Mouse (Mus musculus) lung, embryonic 16.5 days (tissue): ENCODE results near the gene Arid3a. TPM values are rescaled to one million over a fixed set of nuclear protein-coding genes. Genes with fewer than 3 reads are reported as not detected.

Experiments used
- ATAC-seq: fragments of 200-750 bp; cut with Nextera tagmentation; 2 replicates; pipeline ENCODE4 v1.8.0; 2017; ENCODE audit warnings: low read depth, mild to moderate bottlenecking, moderate library complexity
- H3K27ac ChIP-seq: fragments of 300-500 bp; sonication (generic); 2 replicates; pipeline ENCODE4 v1.5.1; 2014; ENCODE audit warnings: mild to moderate bottlenecking, control low read depth, low read length
- H3K27me3 ChIP-seq: fragments of 300-500 bp; sonication (generic); 2 replicates; pipeline ENCODE4 v1.6.1; 2014; ENCODE audit warnings: low read depth, low read length, mixed read lengths; ENCODE audit not compliant: control insufficient read depth, insufficient read depth
- H3K36me3 ChIP-seq: fragments of 300-500 bp; sonication (generic); 2 replicates; pipeline ENCODE4 v1.6.1; 2014; ENCODE audit warnings: low read length; ENCODE audit not compliant: control insufficient read depth, insufficient read depth
- H3K4me1 ChIP-seq: fragments of 300-500 bp; sonication (generic); replicated peaks from 2 replicates; pipeline ENCODE4 v1.6.1; 2014; ENCODE audit warnings: low read length, mixed read lengths; ENCODE audit not compliant: control insufficient read depth, insufficient read depth
- H3K4me2 ChIP-seq: fragments of 300-500 bp; sonication (generic); 2 replicates; pipeline ENCODE4 v1.6.1; 2014; ENCODE audit warnings: low read depth, low read length, control low read depth
- H3K4me3 ChIP-seq: fragments of 300-500 bp; sonication (generic); 2 replicates; pipeline ENCODE4 v1.5.1; 2014; ENCODE audit warnings: mild to moderate bottlenecking, low read length, control low read depth
- H3K9ac ChIP-seq: fragments of 300-500 bp; sonication (generic); 2 replicates; pipeline ENCODE4 v1.6.1; 2014; ENCODE audit warnings: low read length, control low read depth
- H3K9me3 ChIP-seq: fragments of 300-500 bp; sonication (generic); 2 replicates; pipeline ENCODE4 v1.6.1; 2016; ENCODE audit warnings: low read length; ENCODE audit not compliant: control insufficient read depth
- WGBS: fragments of 180-500 bp; shearing (Covaris S2); extraction: QIAGEN DNeasy Blood & Tissue Kit; methylation state at CpG from one replicate; pipeline ENCODE4 v1.1.7; 2014; 5-methylcytosine and 5-hydroxymethylcytosine counted together
- polyA plus RNA-seq: library from polyadenylated mRNA; unstranded; fragments of >200 nt; fragmentation: Nextera tagmentation; extraction: Ambion mirVana; gene quantifications from 2 replicates; pipeline ENCODE4 v1.2.1, GENCODE M21; 2015

The Arid3a gene
- polyA plus RNA-seq, 1 experiment from 2014 or later = 4.8 TPM

- Histone ChIP-seq H3K27ac (no peak overlapping the region), H3K9ac (no peak overlapping the region), H3K27me3 (peaks cover 30% of the 10 kb centered on the region), H3K36me3 (no peaks in the 10 kb centered on the region), H3K4me2 (peak overlapping the region; percentile 95), H3K4me3 (no peak overlapping the region), H3K9me3 (no peaks in the 10 kb centered on the region), H3K4me1 (peaks cover 33% of the 10 kb centered on the region)
- WGBS = 8% methylated on average over 29 of the region's 29 CpGs
- ATAC-seq = no peak
Measured at GRCm38 (mm10) chr10:79924998-79925784, 1.7 kb upstream of the Arid3a start.

DNA sequence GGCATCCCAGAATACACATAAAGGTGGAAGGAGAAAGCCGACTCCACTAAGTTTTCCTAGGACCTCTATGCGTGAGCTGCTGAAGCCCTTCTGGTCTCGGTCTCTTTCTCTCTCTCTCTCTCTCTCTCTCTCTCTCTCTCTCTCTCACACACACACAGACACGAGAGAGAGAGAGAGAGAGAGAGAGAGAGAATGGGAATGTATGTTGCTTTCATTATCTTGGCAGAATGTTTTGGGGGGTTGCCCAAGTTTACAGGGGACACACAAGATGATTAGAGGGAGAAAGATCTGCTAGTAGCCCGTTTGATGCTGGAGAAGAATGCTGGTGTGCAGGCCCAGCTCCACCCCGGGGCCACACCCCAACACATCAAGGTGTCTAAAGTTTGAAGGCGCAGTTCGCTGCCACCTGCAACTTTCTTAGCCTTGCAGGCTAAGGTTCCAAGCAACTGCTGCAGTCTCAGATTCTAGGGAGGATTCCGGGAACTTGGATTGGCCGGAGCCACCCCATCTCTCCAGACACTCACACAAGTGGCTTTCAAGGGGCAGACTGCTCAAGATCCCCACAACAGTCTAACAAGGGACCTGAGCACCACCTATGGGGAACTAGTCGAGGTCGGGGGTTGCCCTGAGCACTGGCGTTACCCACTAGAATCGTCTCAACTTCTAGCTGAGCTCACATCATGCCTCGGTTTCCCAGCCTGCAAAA, 905 bp upstream of the Arid3a start:
- peak overlapping the region; percentile 69 for H3K27ac ChIP-seq
- no peak for ATAC-seq
- WGBS = 6% methylated on average over 14 of the region's 15 CpGs

GRCm38 (mm10) chr10:79927324-79928029, 634 bp downstream of the Arid3a start:
- peak overlapping the region; percentile 95 for H3K27ac ChIP-seq
- H3K9me3 ChIP-seq = no peaks in the 10 kb centered on the region
- peak overlapping the region; percentile 95 for H3K4me2 ChIP-seq
- H3K4me3 ChIP-seq = peak overlapping the region; percentile 92
- peak; percentile 37 for ATAC-seq
- peaks cover 32% of the 10 kb centered on the region for H3K4me1 ChIP-seq
- H3K9ac ChIP-seq = peak overlapping the region; percentile 96
- WGBS = under 1% methylated on average over 54 of the region's 54 CpGs
- 0 out of 2 replicates have a peak, but pooled peaks cover 6% of the 10 kb centered on the region for H3K36me3 ChIP-seq
- peaks cover 7% of the 10 kb centered on the region for H3K27me3 ChIP-seq

More for the DNA sequence above, 905 bp upstream of the Arid3a start:
- H3K4me1 ChIP-seq = peaks cover 30% of the 10 kb centered on the region
- H3K9me3 ChIP-seq = no peaks in the 10 kb centered on the region
- peak overlapping the region; percentile 92 for H3K4me3 ChIP-seq
- H3K36me3 ChIP-seq = 0 out of 2 replicates have a peak, but pooled peaks cover 2% of the 10 kb centered on the region
- H3K4me2 ChIP-seq = peak overlapping the region; percentile 95
- H3K27me3 ChIP-seq = peaks cover 23% of the 10 kb centered on the region
- H3K9ac ChIP-seq = peak overlapping the region; percentile 96

GRCm38 (mm10) chr10:79928030-79928694, 1.3 kb downstream of the Arid3a start:
- Histone ChIP-seq H3K4me3 (peak overlapping the region; percentile 92), H3K4me1 (peaks cover 39% of the 10 kb centered on the region), H3K4me2 (peak overlapping the region; percentile 95), H3K9me3 (no peaks in the 10 kb centered on the region), H3K27ac (peak overlapping the region; percentile 95), H3K36me3 (0 out of 2 replicates have a peak, but pooled peaks cover 6% of the 10 kb centered on the region), H3K9ac (peak overlapping the region; percentile 96), H3K27me3 (peaks cover under 1% of the 10 kb centered on the region; the same call in 1 of the 2 replicates)
- no peak; the same call in 1 of the 2 replicates for ATAC-seq
- 1% methylated on average over 29 of the region's 29 CpGs for WGBS

DNA sequence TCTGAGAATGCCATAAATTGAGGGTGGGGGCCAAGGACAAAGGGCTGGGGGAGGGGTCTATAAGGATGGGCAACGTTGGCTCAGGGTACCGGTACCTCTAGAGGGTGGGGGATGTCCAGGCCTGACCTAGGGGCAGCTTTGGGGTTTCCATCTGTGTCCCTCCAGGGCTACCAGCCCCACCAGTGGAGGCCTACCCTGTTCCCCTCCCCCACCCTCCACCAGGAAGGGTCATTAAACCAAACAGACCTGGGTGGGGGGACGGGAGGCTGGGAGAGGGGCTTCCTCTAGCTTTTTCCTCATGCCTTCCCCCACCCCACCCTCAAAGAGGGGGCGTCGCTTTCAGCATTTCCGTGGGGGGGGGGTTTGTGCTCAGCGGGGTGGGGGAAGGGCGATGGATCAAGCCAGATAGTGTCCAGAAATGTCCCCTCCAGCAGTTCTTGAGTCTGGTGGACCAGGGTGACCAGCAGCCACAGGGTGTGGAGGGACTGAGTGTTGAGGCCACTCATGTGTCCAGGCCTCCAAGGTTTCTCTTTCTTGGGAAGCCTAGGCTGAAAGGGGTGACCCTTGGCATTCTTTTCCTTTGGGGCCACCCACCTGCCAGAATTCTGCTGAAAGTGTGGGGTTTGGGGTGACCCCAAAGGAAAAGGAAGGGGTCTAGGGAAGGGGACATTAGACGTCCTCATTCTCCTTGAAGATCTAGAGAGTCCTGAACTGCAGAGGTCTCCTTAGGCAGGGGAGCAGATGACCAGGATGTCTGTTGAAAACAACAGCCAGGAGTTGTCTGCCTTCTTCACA, 2.3 kb downstream of the Arid3a start:
- Histone ChIP-seq H3K9me3 (no peaks in the 10 kb centered on the region), H3K27me3 (no peaks in the 10 kb centered on the region; the same call in 1 of the 2 replicates), H3K4me2 (peak overlapping the region; percentile 95), H3K36me3 (0 out of 2 replicates have a peak, but pooled peaks cover 6% of the 10 kb centered on the region), H3K4me1 (peaks cover 49% of the 10 kb centered on the region), H3K27ac (peak overlapping the region; percentile 51), H3K9ac (peak overlapping the region; percentile 47), H3K4me3 (peak overlapping the region; percentile 92)
- ATAC-seq = no peak
- 15% methylated on average over 9 of the region's 9 CpGs for WGBS

DNA sequence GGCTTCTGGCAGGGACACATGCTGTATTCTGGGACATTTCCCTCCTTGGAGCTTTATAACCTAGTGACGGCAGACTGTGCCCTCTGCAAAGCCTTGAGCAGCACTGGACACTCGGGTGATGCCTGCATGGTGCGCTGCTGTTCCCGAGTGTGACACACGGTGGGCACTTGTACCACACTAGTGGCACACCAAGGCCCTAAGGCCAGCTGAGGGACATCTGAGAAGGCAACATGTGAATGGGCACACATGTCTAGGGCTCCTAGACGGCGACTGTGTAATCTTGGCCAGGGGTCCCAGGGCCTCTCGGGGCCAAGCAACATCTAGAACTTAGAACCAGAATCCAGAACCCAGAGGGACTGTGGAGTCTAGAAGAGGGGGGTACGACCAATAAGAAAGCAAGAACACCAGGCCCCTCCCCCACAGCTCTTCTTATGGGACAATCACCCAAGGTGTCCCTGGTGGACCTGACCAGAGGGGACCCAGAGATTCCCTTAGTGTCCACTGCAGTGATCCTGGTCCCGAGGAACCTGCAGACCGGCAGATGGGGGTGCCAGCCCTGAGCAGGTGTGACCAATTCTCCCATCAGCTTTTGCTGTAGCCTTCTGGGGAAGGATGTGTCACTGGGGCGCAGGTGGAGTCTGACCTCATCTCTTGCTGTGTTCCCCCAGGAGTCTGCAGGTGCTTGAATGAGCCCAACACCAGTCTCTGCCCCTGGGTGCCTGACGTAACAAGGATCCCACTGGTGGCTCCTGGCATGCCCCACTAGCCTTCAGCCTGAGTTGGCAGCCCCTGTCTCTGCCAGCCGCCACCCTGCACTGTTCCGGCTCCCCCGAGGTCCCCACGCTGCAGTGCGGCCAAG, 3.4 kb downstream of the Arid3a start:
- Histone ChIP-seq H3K9ac (no peak overlapping the region), H3K27me3 (no peaks in the 10 kb centered on the region), H3K36me3 (0 out of 2 replicates have a peak, but pooled peaks cover 6% of the 10 kb centered on the region), H3K4me2 (no peak overlapping the region), H3K4me3 (no peak overlapping the region), H3K27ac (no peak overlapping the region), H3K4me1 (peaks cover 57% of the 10 kb centered on the region), H3K9me3 (no peaks in the 10 kb centered on the region)
- no peak for ATAC-seq
- 88% methylated on average over 18 of the region's 18 CpGs for WGBS

GRCm38 (mm10) chr10:79930826-79931186, 4.0 kb downstream of the Arid3a start:
- 85% methylated on average over 16 of the region's 16 CpGs for WGBS
- Histone ChIP-seq H3K36me3 (0 out of 2 replicates have a peak, but pooled peaks cover 6% of the 10 kb centered on the region), H3K4me3 (no peak overlapping the region), H3K9me3 (no peaks in the 10 kb centered on the region), H3K4me2 (no peak overlapping the region), H3K27ac (no peak overlapping the region), H3K27me3 (no peaks in the 10 kb centered on the region), H3K9ac (no peak overlapping the region), H3K4me1 (peaks cover 58% of the 10 kb centered on the region)
- ATAC-seq = no peak
